Comparison of ENCODE assay signal across 24 mouse cellular contexts in the genomic region with DNA sequence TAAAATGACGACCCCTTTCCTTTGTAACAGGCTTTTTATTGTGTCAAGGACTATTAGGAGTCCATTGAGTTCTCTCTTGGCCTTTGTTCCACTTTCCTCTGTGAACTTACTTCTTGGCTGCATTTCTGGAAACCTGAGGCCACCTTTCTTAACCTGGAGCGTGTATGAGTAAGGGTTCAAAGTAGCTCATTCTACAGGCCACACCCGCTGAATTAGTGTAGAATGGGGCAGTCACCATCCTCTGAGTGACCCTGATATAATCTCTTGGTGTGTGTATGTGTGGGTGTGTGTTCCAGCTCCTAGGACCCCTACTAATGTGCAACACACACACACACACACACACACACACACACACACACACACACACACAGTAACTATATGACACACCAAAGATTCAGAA.
"Had no signal": no experiment of that assay in that cellular context is flagged by ENCODE, and none has a peak within 500 bp of the region (broad histone marks: within the 10 kb centered on the region; RNA-seq: fewer than 3 reads in every experiment).

No protein-coding gene starts in this region.

- H3K4me3 ChIP-seq: heart, adult 2 months; heart, embryonic 13.5 days; heart, embryonic 15.5 days; hindbrain, embryonic 13.5 days; layer of hippocampus, adult 2 months; left cerebral cortex, adult 2 months; limb, embryonic 10.5 days; limb, embryonic 12.5 days; liver, embryonic 13.5 days had no signal

- H3K9ac ChIP-seq: heart, embryonic 13.5 days; heart, embryonic 15.5 days; hindbrain, embryonic 13.5 days; limb, embryonic 12.5 days; liver, embryonic 13.5 days had no signal

- ATAC-seq: hindbrain, embryonic 16.5 days; inflammation-experienced regulatory T-cells, adult 6 months had no signal

- H3K9me3 ChIP-seq: heart, embryonic 13.5 days; heart, embryonic 15.5 days; hindbrain, embryonic 13.5 days; limb, embryonic 10.5 days; limb, embryonic 12.5 days; liver, embryonic 13.5 days had no signal

- H3K4me1 ChIP-seq: heart, embryonic 15.5 days; hindbrain, embryonic 13.5 days; limb, embryonic 10.5 days; limb, embryonic 12.5 days; liver, embryonic 13.5 days had no signal

- H3K27me3 ChIP-seq: heart, embryonic 13.5 days; heart, embryonic 15.5 days; hindbrain, embryonic 13.5 days; limb, embryonic 12.5 days; liver, embryonic 13.5 days had no signal

- DNase-seq: gastrocnemius, postnatal 14 days; gastrocnemius, postnatal 36 days; heart, adult 11 months; heart, adult 2 months; heart, postnatal 14 days; heart, postnatal 36 days; kidney, adult 11 months; kidney, adult 8-10 months; kidney, postnatal 10 days; kidney, postnatal 25 days; kidney, postnatal 4 days; liver; liver, embryonic 13.5 days had no signal

- H3K36me3 ChIP-seq: heart, embryonic 13.5 days; heart, embryonic 15.5 days; hindbrain, embryonic 13.5 days; limb, embryonic 10.5 days; limb, embryonic 12.5 days; liver, embryonic 13.5 days had no signal

- H3K4me2 ChIP-seq: heart, embryonic 11.5 days; heart, embryonic 13.5 days; heart, embryonic 15.5 days; hindbrain, embryonic 13.5 days; limb, embryonic 12.5 days; liver, embryonic 11.5 days; liver, embryonic 13.5 days had no signal

- H3K27ac ChIP-seq: heart, adult 2 months; heart, embryonic 13.5 days; heart, embryonic 15.5 days; hindbrain, embryonic 13.5 days; layer of hippocampus, adult 2 months; left cerebral cortex, adult 2 months; limb, embryonic 10.5 days; limb, embryonic 12.5 days; liver, embryonic 13.5 days had no signal
